ENCODE assay signal across 14 mouse cellular contexts in genomic region chr9:71513566-71513965, GRCm38 (mm10).
"Had no signal": no experiment of that assay in that cellular context is flagged by ENCODE, and none has a peak within 500 bp of the region (broad histone marks: within the 10 kb centered on the region; RNA-seq: fewer than 3 reads in every experiment).

No protein-coding gene starts in this region.

- H3K4me3 ChIP-seq: midbrain, embryonic 10.5 days; midbrain, embryonic 12.5 days; midbrain, embryonic 15.5 days; neural tube, embryonic 12.5 days; stomach, embryonic 15.5 days had no signal

- H3K4me2 ChIP-seq: lung, embryonic 14.5 days; midbrain, embryonic 12.5 days; midbrain, embryonic 15.5 days; neural tube, embryonic 12.5 days; stomach, embryonic 15.5 days had no signal

- H3K9me3 ChIP-seq: midbrain, embryonic 10.5 days; midbrain, embryonic 12.5 days; midbrain, embryonic 15.5 days; neural tube, embryonic 12.5 days; stomach, embryonic 15.5 days had no signal

- ATAC-seq: midbrain, embryonic 15.5 days had no signal

- H3K36me3 ChIP-seq: midbrain, embryonic 10.5 days; midbrain, embryonic 12.5 days; midbrain, embryonic 15.5 days; neural tube, embryonic 12.5 days; stomach, embryonic 15.5 days had no signal

- H3K4me1 ChIP-seq: midbrain, embryonic 10.5 days; midbrain, embryonic 12.5 days; midbrain, embryonic 15.5 days; neural tube, embryonic 12.5 days; stomach, embryonic 15.5 days had no signal

- H3K27me3 ChIP-seq: midbrain, embryonic 12.5 days; midbrain, embryonic 15.5 days; neural tube, embryonic 12.5 days; stomach, embryonic 15.5 days had no signal

- H3K9ac ChIP-seq: lung, embryonic 14.5 days; midbrain, embryonic 12.5 days; midbrain, embryonic 15.5 days; neural tube, embryonic 12.5 days; stomach, embryonic 15.5 days had no signal

- DNase-seq: lung, adult 18-20 months; lung, postnatal 10 days; lung, postnatal 4 days; right cerebral cortex, postnatal 14 days; thymus, adult 2 months; thymus, postnatal 25 days; thymus, postnatal 4 days had no signal

- H3K27ac ChIP-seq: midbrain, embryonic 10.5 days; midbrain, embryonic 12.5 days; midbrain, embryonic 15.5 days; neural tube, embryonic 12.5 days; stomach, embryonic 15.5 days; stomach, postnatal 0 days had no signal
